Mouse (Mus musculus): ENCODE measurements around the gene Mfsd7a. TPM values are rescaled to one million over a fixed set of nuclear protein-coding genes. Genes with fewer than 3 reads are reported as not detected.

Mfsd7a gene
- polyA plus RNA-seq, 1 experiment from 2014 or later: 0.13 TPM

DNA sequence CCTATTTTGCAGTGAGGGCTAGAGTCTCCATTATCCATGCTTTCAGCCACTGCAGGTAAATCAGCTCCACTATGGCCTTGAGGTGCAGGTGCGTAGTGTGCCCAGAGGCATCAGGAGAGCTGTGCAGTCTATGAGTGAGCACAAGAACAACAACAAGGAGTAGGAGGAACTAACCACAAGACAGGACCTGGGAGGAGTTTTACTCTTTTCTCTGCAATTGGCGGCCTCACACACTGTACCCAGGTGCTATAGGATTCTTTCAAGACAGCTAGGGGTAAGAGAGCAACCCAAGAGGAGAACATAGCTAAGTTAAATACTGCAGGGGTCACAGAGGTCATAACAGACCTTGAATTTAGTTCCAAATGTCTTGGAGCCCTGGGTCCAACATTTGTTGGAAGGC lies 10.0 kb upstream of the Mfsd7a start:
- 81% methylated on average over 2 of the region's 2 CpGs for WGBS
- no peak overlapping the region for H3K4me3 ChIP-seq
- no peaks in the 10 kb centered on the region for H3K9me3 ChIP-seq
- peaks cover 13% of the 10 kb centered on the region for H3K27me3 ChIP-seq (ENCODE audit: insufficient read depth, poor library complexity, severe bottlenecking)
- no peak overlapping the region for H3K27ac ChIP-seq
- H3K36me3 ChIP-seq: no peaks in the 10 kb centered on the region
- peaks cover 30% of the 10 kb centered on the region for H3K4me1 ChIP-seq (replicated peaks)
- DNase-seq (ENCODE audit: low spot score): no peak

GRCm38 (mm10) chr5:108454094-108454493 lies 5.4 kb upstream of the Mfsd7a start:
- H3K4me3 ChIP-seq: no peak overlapping the region
- no peaks in the 10 kb centered on the region for H3K36me3 ChIP-seq
- peaks cover 8% of the 10 kb centered on the region; the same call in 1 of the 2 replicates for H3K4me1 ChIP-seq (replicated peaks)
- no peak for DNase-seq (ENCODE audit: low spot score)
- no peaks in the 10 kb centered on the region for H3K9me3 ChIP-seq
- WGBS: 44% methylated on average over 3 of the region's 3 CpGs
- peaks cover 16% of the 10 kb centered on the region for H3K27me3 ChIP-seq (ENCODE audit: insufficient read depth, poor library complexity, severe bottlenecking)
- no peak overlapping the region for H3K27ac ChIP-seq

- Histone ChIP-seq H3K27me3 (ENCODE audit: insufficient read depth, poor library complexity, severe bottlenecking) (peaks cover 16% of the 10 kb centered on the region), H3K36me3 (no peaks in the 10 kb centered on the region), H3K27ac (no peak overlapping the region), H3K9me3 (no peaks in the 10 kb centered on the region), H3K4me1 (replicated peaks) (peaks cover 20% of the 10 kb centered on the region), H3K4me3 (no peak overlapping the region)
- no peak for DNase-seq (ENCODE audit: low spot score)
- WGBS: 96% methylated on average over 1 of the region's 1 CpGs
These were observed 3.7 kb upstream of the Mfsd7a start for GRCm38 (mm10) chr5:108452422-108452821.

DNA sequence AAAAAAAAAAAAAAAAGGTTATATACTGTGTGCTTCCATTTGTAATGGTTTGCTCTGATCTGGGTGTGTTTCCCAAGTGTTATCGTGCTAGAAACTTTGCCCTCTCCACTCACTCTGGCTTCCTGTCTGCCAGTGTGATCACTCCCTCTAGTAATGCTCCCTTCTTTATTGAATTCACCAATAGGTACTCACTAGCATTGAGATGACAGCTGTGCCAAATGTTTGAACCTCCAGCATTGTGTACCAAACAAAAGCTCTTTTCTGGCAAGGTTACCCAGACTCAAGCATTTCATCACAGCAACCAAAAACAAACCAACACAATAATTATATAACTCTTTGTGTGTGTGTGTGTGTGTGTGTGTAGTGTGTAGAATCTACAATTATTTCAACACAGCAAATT lies 2.9 kb upstream of the Mfsd7a start:
- Histone ChIP-seq H3K4me1 (replicated peaks) (peaks cover 20% of the 10 kb centered on the region), H3K9me3 (no peaks in the 10 kb centered on the region), H3K27me3 (ENCODE audit: insufficient read depth, poor library complexity, severe bottlenecking) (peaks cover 24% of the 10 kb centered on the region), H3K4me3 (no peak overlapping the region), H3K36me3 (no peaks in the 10 kb centered on the region), H3K27ac (no peak overlapping the region)
- DNase-seq (ENCODE audit: low spot score): no peak
- WGBS: 82% methylated on average over 1 of the region's 1 CpGs

GRCm38 (mm10) chr5:108450837-108451540 lies 2.3 kb upstream of the Mfsd7a start:
- 81% methylated on average over 8 of the region's 8 CpGs for WGBS
- DNase-seq (ENCODE audit: low spot score): no peak

DNA sequence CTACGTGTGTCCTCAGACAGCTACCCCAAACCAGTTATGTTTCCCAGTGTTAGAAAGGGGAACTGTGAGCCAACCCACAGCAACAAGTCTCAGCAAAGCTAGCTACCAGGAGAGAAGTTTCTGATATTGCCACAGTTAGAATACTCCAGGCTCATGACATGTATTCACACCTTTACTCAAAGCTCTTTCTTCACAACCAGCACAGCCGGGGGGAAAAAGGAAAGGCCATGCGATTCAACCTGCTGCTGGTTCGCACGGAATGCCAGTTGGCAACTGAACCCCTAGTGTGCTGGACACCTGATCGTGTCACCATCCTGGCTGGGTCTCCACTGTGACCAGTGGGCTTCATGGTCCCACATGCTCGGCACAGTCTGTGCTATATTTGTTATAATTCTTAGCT lies 834 bp downstream of the Mfsd7a start:
- no peak overlapping the region for H3K27ac ChIP-seq
- no peaks in the 10 kb centered on the region for H3K36me3 ChIP-seq
- H3K27me3 ChIP-seq (ENCODE audit: insufficient read depth, poor library complexity, severe bottlenecking): peaks cover 26% of the 10 kb centered on the region
- no peak for DNase-seq (ENCODE audit: low spot score)
- 87% methylated on average over 7 of the region's 7 CpGs for WGBS
- peak overlapping the region; percentile 48; the same call in 1 of the 2 replicates for H3K4me3 ChIP-seq
- no peaks in the 10 kb centered on the region for H3K9me3 ChIP-seq
- peaks cover 20% of the 10 kb centered on the region for H3K4me1 ChIP-seq (replicated peaks)

More at GRCm38 (mm10) chr5:108450837-108451540, 2.3 kb upstream of the Mfsd7a start:
- Histone ChIP-seq H3K4me1 (replicated peaks) (peaks cover 20% of the 10 kb centered on the region), H3K27me3 (ENCODE audit: insufficient read depth, poor library complexity, severe bottlenecking) (peaks cover 26% of the 10 kb centered on the region), H3K9me3 (no peaks in the 10 kb centered on the region), H3K27ac (no peak overlapping the region), H3K36me3 (no peaks in the 10 kb centered on the region), H3K4me3 (no peak overlapping the region)

- H3K4me3 ChIP-seq: no peak overlapping the region
- peaks cover 26% of the 10 kb centered on the region for H3K27me3 ChIP-seq (ENCODE audit: insufficient read depth, poor library complexity, severe bottlenecking)
- 83% methylated on average over 3 of the region's 3 CpGs for WGBS
- H3K27ac ChIP-seq: no peak overlapping the region
- no peak for DNase-seq (ENCODE audit: low spot score)
- peaks cover 20% of the 10 kb centered on the region for H3K4me1 ChIP-seq (replicated peaks)
- no peaks in the 10 kb centered on the region for H3K36me3 ChIP-seq
- no peaks in the 10 kb centered on the region for H3K9me3 ChIP-seq
These were observed 1.7 kb downstream of the Mfsd7a start for GRCm38 (mm10) chr5:108446973-108447372.

DNA sequence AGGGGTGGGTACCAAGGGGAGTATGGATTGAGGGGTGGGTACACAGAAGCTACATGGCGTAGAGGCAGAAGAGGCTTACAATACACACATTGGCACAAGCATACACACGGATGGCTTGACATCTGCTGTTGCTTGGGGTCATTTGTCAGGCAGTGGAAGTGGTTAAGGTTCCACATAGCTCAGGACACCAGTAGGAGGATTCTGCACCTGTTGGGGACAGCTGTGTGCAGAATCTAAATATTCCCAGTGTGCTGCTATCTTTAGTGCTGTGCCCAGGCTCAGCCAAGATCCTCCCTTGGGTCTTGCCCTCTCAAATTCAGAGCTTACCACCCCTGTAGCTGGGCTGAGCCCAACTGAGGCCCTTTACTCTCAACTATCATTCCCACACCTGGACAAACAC lies 12.6 kb downstream of the Mfsd7a start:
- Histone ChIP-seq H3K27me3 (ENCODE audit: insufficient read depth, poor library complexity, severe bottlenecking) (no peaks in the 10 kb centered on the region), H3K9me3 (no peaks in the 10 kb centered on the region), H3K4me1 (replicated peaks) (peaks cover 18% of the 10 kb centered on the region), H3K4me3 (no peak overlapping the region), H3K27ac (no peak overlapping the region), H3K36me3 (peaks cover 18% of the 10 kb centered on the region)
- DNase-seq (ENCODE audit: low spot score): no peak
- WGBS: 77% methylated on average over 2 of the region's 2 CpGs

GRCm38 (mm10) chr5:108433804-108434587 lies 14.7 kb downstream of the Mfsd7a start, which contains the start of gene Atp5k:
Gene Atp5k, minus strand, starts transcription at chr5:108434448.
- H3K27me3 ChIP-seq (ENCODE audit: insufficient read depth, poor library complexity, severe bottlenecking): no peaks in the 10 kb centered on the region
- 1% methylated on average over 42 of the region's 42 CpGs for WGBS
- H3K36me3 ChIP-seq: peaks cover 36% of the 10 kb centered on the region
- H3K4me3 ChIP-seq: peak within 1 kb of the TSS; percentile 98
- peak; percentile 91 for DNase-seq (ENCODE audit: low spot score)
- H3K9me3 ChIP-seq: no peaks in the 10 kb centered on the region
- H3K4me1 ChIP-seq (replicated peaks): peaks cover 18% of the 10 kb centered on the region
- peak within 1 kb of the TSS; percentile 92 for H3K27ac ChIP-seq

- peaks cover 18% of the 10 kb centered on the region for H3K4me1 ChIP-seq (replicated peaks)
- peaks cover 43% of the 10 kb centered on the region for H3K36me3 ChIP-seq
- no peaks in the 10 kb centered on the region for H3K27me3 ChIP-seq (ENCODE audit: insufficient read depth, poor library complexity, severe bottlenecking)
- 93% methylated on average over 6 of the region's 6 CpGs for WGBS
- no peaks in the 10 kb centered on the region for H3K9me3 ChIP-seq
- H3K4me3 ChIP-seq: no peak overlapping the region
- DNase-seq (ENCODE audit: low spot score): no peak
- no peak overlapping the region for H3K27ac ChIP-seq
These were observed 17.5 kb downstream of the Mfsd7a start for GRCm38 (mm10) chr5:108431196-108431595.

DNA sequence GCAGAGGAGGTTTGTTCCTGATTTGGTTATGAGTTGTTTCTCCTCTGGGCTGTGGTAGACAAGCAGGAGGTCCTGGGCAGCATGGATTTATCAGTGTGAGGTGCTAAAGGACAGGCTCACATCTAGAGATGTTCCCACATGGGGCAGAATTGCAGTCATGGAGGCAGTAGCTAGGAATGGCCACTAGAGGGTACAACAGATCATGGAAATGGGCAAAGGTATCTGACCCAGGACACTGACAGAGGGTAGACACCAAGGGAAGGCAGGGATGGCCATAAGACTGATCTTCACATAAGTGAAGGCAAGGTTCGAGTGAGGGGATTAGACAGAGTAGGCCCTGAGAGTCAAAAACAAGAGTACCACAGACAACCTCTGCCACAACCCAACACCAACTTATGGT lies 21.5 kb downstream of the Mfsd7a start:
- 59% methylated on average over 1 of the region's 1 CpGs for WGBS
- no peaks in the 10 kb centered on the region for H3K27me3 ChIP-seq (ENCODE audit: insufficient read depth, poor library complexity, severe bottlenecking)
- H3K4me3 ChIP-seq: no peak overlapping the region
- no peak overlapping the region for H3K27ac ChIP-seq
- H3K36me3 ChIP-seq: peaks cover 34% of the 10 kb centered on the region
- no peaks in the 10 kb centered on the region for H3K9me3 ChIP-seq
- no peaks in the 10 kb centered on the region for H3K4me1 ChIP-seq (replicated peaks)
- DNase-seq (ENCODE audit: low spot score): peak; percentile 41

- DNase-seq (ENCODE audit: low spot score): no peak
- no peaks in the 10 kb centered on the region for H3K4me1 ChIP-seq (replicated peaks)
- H3K27ac ChIP-seq: no peak overlapping the region
- WGBS: 92% methylated on average over 2 of the region's 2 CpGs
- no peak overlapping the region for H3K4me3 ChIP-seq
- no peaks in the 10 kb centered on the region for H3K9me3 ChIP-seq
- H3K36me3 ChIP-seq: 0 out of 2 replicates have a peak, but pooled peaks cover 2% of the 10 kb centered on the region
- H3K27me3 ChIP-seq (ENCODE audit: insufficient read depth, poor library complexity, severe bottlenecking): no peaks in the 10 kb centered on the region
These were observed 25.3 kb downstream of the Mfsd7a start for GRCm38 (mm10) chr5:108423427-108423826.

DNA sequence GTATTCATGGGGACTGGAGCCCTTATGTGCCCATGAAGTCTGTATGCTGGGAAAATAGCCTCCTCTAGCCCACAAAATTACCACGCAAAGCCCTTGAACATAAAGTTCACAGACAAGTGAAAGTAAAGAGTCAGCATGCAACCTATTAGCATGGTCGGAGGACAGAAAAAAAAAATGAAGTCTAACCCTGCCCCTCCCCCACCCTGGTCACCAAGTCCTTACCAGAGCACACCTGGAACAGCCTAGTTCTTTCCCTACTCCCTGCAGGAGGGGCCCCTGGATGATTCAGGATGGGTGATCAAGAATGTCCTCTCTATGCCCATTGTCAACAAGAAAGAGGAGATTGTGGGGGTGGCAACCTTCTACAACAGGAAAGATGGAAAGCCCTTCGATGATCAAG lies 25.9 kb downstream of the Mfsd7a start:
- no peaks in the 10 kb centered on the region for H3K4me1 ChIP-seq (replicated peaks)
- no peak overlapping the region for H3K27ac ChIP-seq
- H3K9me3 ChIP-seq: no peaks in the 10 kb centered on the region
- no peaks in the 10 kb centered on the region for H3K36me3 ChIP-seq
- no peaks in the 10 kb centered on the region for H3K27me3 ChIP-seq (ENCODE audit: insufficient read depth, poor library complexity, severe bottlenecking)
- 81% methylated on average over 3 of the region's 3 CpGs for WGBS
- no peak overlapping the region for H3K4me3 ChIP-seq
- no peak for DNase-seq (ENCODE audit: low spot score)

All from hindbrain, embryonic 10.5 days (tissue).